Mouse (Mus musculus) gastrocnemius, adult 2 months (tissue): Measurements from ENCODE around the gene Gla. TPM values are rescaled to one million over a fixed set of nuclear protein-coding genes. Genes with fewer than 3 reads are reported as not detected.

Experiments
- DNase-seq: peaks from one replicate; pipeline ENCODE4 v3.0.0; 2022
- H3K27ac ChIP-seq: fragments of 200-600 bp; 2 replicates; pipeline ENCODE4 v1.8.1; 2022; ENCODE audit warnings: mild to moderate bottlenecking
- H3K4me3 ChIP-seq: fragments of 200-600 bp; 2 replicates; pipeline ENCODE4 v1.8.1; 2022; ENCODE audit warnings: mild to moderate bottlenecking, moderate library complexity
- CTCF ChIP-seq: fragments of 200-600 bp; IDR thresholded peaks from 2 replicates; pipeline ENCODE4 v1.8.1; 2022; ENCODE audit warnings: antibody characterized with exemption, mild to moderate bottlenecking, moderate library complexity
- intact Hi-C: fragments of 180-260 bp; cut with DNase I; formaldehyde crosslinking; loops from one replicate; pipeline ENCODE4 v1.15.1; 2025
- total RNA-seq, 2 experiments: library from RNA; stranded (reverse); gene quantifications; 2 replicates each; pipeline ENCODE4 v1.2.3; 2021

Gene Gla
- total RNA-seq, 2 experiments from 2014 or later, result 1.6 to 1.8 TPM

DNA sequence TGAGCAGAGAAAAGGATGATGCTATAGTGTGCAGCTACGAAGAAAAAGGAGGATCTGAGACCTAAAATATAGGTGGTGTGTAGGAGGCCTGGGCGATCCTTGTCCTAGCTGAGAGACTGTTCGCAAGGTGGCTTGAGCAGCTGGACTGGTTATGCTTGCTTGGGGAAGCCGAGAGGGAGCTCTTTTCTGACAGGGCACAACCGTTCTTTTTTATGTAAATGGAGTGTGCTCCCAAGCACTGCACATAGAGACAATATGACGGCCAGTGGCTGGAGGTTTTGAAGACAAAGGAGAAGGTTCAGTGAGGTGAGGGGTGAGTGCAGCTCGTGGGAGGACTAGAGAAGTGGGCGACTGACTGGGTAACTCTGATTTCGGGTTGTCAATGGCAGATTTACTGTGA, 18.8 kb upstream of the Gla start:
- DNase-seq, result no peak
- TF ChIP-seq CTCF, result no peak
- no peak overlapping the region for H3K27ac ChIP-seq
- H3K4me3 ChIP-seq, result no peak overlapping the region
- intact Hi-C loops, result no loop called here

DNA sequence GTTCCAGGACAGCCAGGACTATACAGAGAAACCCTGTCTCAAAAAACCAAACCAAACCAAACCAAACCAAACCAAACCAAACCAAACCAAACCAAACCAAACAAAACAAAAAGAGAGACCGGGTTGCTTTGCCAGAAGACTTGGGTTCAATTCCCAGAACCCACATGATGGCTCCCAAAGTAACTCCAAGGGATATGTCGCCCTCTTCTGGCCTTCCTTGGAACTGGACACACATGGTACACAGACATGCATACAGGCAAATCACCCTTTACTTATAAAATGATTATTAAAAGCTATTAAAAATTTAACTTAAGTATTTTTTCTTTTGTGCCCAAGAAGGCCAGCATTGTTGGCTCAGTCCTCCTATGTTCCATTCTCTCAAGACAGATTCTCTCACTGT, 13.4 kb upstream of the Gla start:
- TF ChIP-seq CTCF, result peak; percentile 46
- H3K4me3 ChIP-seq, result no peak overlapping the region
- no peak for DNase-seq
- H3K27ac ChIP-seq, result no peak overlapping the region
- intact Hi-C loops, result no loop called here

DNA sequence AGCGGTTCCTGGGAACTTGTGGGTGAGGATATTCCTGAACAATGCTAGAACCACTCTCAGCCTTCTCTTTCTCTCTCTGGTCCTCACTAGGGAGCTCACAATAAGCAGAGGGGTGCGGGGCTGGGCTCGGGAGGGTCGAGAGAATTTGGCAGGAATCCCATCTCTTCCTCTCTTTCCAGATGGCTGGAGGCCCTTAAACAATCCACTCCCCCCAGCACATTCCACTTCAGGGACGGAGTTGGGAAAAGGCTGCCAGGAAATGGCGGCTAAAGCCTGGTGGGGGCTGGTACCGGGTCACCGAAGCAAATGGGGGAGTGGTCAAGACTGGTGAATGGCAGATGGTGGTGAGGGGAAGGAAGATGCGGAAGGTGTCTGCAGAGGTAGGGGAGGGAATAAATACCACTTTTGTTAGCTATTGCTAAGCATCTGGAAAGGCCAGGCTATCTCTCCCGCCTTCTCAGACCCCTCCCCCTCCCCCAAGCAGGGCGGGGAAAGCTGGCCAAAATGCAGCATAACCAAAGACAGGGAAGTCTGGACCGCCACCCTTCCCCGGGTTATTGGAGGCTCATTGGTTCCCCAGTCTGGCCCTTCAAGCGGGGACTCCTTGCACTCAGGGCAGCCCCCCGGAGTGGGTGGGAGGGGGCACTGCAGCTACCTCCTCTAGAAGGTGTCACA, 11.5 kb upstream of the Gla start:
- H3K27ac ChIP-seq, result peak overlapping the region; percentile 75
- TF ChIP-seq CTCF, result no peak

DNA sequence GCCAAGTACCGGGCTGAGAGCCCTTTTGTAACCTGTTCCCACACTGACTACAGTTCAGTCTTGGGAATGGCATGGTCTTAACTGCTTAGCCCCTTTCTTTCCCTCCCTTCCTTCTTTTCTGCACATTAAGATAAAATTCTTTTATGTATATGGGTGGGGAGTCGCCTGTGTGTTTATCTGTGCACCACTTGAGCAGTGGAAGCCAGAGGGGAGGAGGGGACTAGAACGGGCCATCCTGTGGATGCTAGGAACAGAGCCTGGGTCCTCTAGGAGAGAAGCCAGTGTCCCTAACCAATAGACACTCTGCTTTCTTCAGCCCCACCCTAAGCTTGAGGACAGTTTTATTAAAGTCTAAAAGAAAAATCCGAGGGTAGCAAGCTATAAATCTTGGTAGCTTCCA, 10.1 kb upstream of the Gla start:
- DNase-seq, result no peak
- intact Hi-C loops, result no loop called here
- no peak for TF ChIP-seq CTCF
- Histone ChIP-seq H3K4me3 (no peak overlapping the region), H3K27ac (no peak overlapping the region)

More for the DNA sequence above, 11.5 kb upstream of the Gla start:
- DNase-seq, result peak; percentile 47
- peak overlapping the region; percentile 72 for H3K4me3 ChIP-seq
- intact Hi-C loops, result no loop called here

DNA sequence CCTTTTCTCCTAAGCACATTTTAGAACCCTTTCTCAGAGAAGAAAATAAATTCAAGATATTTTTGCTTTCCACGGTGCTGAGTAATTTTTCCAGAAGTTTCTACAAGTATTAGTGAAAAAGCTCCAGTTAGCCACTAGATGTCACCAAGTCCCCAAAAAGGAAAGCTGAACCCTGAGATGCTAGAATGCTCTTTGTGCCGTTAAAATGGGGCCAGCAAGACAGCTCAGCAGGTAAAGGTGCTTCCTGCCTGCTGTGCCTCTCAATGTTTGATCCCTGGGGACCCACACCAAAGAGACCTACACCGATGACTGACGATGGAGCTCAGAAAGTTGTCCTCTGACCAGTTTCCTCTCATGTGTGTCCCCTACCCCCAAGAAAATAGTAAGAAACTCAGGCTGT, 8.5 kb upstream of the Gla start:
- DNase-seq, result no peak
- Histone ChIP-seq H3K27ac (no peak overlapping the region), H3K4me3 (no peak overlapping the region)
- TF ChIP-seq CTCF, result peak; percentile 52
- intact Hi-C loops, result loop anchor here (10.0 kb wide), 1 partner anchor 305 kb away; no protein-coding TSS in a partner anchor

DNA sequence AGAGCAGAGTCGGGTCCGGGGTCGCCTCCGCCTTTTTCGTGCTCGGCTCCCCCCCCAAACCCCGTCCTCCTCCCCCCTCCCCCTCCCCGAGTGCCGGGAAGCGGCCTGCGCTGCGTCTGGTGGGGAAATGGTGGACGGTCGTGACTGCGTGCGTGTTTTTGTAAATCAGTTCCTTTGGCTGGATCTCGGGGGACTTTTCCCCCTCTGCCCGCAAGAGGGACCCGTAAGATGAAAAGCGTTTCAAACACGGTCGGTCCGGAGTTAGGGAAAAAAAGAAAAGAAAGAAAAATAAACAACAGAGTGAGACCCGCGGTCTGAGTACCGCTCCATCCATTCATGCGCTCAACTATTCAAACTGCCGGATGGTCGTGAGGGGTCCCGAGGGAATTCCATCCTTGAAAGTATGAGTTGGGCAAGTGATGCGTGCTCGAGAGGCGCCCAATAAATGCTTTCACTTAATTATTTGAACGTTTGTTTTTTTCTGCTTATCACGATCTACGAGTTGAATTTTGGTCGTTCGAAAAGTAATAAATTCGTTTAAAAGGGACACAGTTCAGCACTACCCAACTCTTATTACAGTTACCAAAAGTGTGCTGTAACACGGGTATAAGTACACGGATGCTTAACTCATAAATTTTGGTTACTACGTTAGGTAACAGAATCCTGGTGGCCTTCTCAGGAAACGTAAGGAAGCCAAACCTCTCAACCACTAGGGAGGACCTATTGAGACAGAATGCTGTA, 625 bp upstream of the Gla start:
- intact Hi-C loops, result loop anchor here (2.0 to 10.0 kb wide), 3 partner anchors 17 to 313 kb away; partner anchors contain the start of gene Rpl36a
- no peak for DNase-seq

DNA sequence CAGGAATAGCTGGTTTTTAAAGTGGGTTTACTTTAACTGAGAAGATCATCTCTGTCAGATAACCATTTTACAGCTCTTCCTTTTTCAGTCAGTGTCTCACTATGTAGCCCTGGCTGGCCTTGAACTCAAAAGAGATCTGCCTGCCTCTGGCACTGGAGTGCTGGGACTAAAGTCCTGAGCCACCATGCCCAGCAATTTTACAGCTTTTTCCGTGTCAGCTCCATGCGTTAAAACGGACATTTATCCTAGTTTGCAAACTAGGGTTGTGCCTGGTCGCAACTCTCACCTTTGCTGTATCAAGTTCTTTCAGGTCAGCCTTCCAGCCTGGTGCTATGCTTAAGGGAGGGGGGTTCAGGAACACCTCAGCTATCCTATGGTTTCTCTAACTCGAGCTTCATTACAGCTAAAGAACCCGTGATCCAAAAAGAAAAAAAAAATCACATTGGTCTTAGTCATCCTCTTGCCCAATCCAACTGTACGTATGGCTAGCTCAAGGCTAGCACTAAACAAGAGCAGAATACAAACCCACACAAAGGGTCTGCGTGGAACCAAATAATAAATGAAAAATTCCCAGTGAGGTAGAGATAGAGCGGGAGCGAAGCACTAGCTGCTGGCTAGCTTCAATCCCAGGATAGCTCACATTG, 881 bp downstream of the Gla start:
- intact Hi-C loops, result loop anchor here (2.0 to 10.0 kb wide), 3 partner anchors 15 to 315 kb away; partner anchors contain the start of gene Rpl36a
- no peak for TF ChIP-seq CTCF
- Histone ChIP-seq H3K4me3 (peak overlapping the region; percentile 75), H3K27ac (peak overlapping the region; percentile 97)
- no peak for DNase-seq

More for the DNA sequence above, 625 bp upstream of the Gla start:
- peak overlapping the region; percentile 97 for H3K27ac ChIP-seq
- TF ChIP-seq CTCF, result no peak; the same call in 1 of the 2 replicates
- H3K4me3 ChIP-seq, result peak overlapping the region; percentile 75

DNA sequence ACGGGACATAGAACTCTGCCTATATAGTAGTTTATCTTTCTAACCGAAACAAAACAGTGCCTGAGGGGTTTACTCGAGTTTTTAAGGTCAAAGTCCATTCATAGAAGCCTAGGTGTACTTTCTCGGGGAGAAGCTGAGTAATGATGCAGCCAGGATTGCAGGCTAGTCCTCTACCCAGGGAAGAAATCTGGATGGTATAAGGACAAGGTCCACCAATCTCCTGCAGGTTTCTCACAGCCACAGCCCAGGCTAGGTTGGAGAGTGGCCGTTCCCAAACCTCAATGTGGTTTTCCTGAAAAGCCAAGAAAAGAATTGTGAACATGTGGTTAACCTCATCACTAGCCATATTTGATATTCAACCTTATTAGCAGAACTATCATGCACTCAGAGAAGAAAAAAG, 11.1 kb downstream of the Gla start:
- no peak overlapping the region for H3K27ac ChIP-seq
- no peak for DNase-seq
- intact Hi-C loops, result loop anchor here (5.0 to 10.0 kb wide), 2 partner anchors 48 to 415 kb away; partner anchors contain the start of genes Timm8a1 and Zmat1
- H3K4me3 ChIP-seq, result no peak overlapping the region
- no peak for TF ChIP-seq CTCF

DNA sequence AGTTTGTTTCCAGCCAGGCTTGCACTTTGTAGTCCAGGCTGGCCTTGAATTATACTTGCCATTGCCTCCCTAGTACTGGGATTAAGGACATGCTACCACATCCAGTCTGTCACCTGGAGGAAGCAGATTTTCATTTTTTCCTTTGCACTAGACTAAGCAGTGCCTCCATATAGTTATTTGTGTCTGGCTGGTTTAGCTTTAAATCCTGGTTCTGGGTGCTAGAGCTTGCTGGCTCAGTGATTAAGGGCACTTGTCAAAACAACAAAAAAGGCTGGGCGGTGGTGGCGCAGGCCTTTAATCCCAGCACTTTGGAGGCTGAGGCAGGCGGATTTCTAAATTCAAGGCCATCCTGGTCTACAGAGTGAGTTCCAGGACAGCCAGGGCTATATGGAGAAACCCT, 11.9 kb downstream of the Gla start:
- intact Hi-C loops, result loop anchor here (5.0 to 10.0 kb wide), 2 partner anchors 47 to 416 kb away; partner anchors contain the start of genes Timm8a1 and Zmat1
- TF ChIP-seq CTCF, result no peak
- Histone ChIP-seq H3K4me3 (no peak overlapping the region), H3K27ac (no peak overlapping the region)
- no peak for DNase-seq

DNA sequence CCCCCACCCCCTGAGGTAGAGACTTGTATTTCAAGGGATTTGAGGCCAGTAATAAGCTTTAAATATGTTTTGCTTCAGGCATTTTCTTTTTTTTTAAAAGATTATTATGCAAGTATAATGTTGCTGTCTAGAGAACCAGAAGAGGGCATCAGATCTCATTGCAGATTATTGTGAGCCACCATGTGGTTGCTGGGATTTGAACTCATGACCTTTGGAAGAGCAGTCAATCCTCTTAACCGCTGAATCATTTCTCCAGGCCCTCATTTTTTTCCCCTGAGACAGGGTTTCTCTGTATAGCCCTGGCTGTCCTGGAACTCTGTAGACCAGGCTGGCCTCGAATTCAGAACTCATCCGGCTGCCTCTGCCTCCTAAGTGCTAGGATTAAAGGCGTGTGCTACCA, 12.7 kb downstream of the Gla start:
- Histone ChIP-seq H3K4me3 (no peak overlapping the region), H3K27ac (no peak overlapping the region)
- no peak for TF ChIP-seq CTCF
- no peak for DNase-seq
- intact Hi-C loops, result loop anchor here (5.0 to 10.0 kb wide), 2 partner anchors 46 to 417 kb away; partner anchors contain the start of genes Timm8a1 and Zmat1

DNA sequence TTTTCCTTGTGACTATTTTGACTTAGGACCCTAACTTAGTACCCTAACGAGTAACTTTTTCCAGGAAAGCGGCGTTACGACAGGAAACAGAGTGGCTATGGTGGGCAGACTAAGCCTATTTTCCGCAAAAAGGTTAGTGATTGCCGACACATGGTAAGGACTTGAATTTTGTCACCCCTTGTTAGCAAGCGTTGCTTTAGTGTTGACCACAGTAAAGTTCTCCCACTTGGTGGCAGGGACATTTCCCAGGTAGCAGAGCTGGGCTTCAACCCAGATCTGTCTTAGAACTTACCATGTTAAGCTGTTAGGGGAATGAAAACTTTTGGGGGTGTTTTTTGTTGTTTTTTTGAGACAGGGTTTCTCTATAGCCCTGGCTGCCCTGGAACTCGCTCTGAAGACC, 14.5 kb downstream of the Gla start:
- peak overlapping the region; percentile 75; the same call in 1 of the 2 replicates for H3K27ac ChIP-seq
- no peak for TF ChIP-seq CTCF
- peak overlapping the region; percentile 80 for H3K4me3 ChIP-seq
- no peak for DNase-seq
- intact Hi-C loops, result loop anchor here (5.0 to 10.0 kb wide), 2 partner anchors 44 to 418 kb away; partner anchors contain the start of genes Timm8a1 and Zmat1

DNA sequence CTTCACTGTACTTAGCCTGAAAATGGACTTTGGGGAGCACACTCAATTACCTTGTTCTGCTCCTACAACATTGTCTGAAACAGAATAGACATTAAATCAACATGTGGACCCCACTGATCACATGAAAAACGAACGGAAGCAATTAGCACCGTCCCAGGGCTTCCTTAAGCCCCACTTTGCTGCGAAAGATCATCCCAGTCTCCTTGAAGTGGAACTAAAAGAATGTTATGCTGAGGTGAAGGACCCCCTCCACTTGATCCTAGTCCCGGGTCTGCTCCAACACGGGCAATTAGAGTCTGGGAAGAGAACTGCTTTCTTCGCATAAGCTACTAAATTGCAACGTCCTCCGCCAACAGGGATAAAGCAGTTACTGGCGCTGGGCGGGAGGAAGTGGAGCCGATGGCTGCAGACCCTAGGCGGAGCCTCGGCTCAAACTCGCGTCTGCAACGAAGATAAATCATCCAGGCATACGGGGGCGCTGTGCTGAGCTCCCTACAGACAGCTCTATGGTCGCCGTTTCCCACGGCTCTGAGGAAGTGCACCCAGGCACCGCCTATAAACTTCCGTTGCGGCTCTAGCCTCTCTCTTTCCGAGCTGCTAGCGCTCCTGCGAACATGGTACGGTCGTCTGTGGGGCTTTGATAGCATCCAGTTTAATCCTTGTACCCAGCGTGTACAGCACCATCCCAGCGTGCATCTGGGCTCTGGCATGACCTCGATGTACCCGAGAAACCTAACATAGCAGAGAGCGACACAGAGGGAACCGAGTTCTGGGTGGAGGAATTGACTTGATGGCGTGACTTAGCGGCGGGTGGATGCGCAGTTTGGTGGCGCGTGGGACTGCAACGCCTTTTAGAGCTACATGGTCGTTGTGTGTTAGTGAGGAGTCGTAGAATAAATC, 15.6 kb downstream of the Gla start, which contains the start of gene Rpl36a:
Gene Rpl36a (plus strand): TSS at position 552 of the 900 bp plus-strand sequence.
- Histone ChIP-seq H3K4me3 (peak within 1 kb of the TSS; percentile 80), H3K27ac (peak within 1 kb of the TSS; percentile 75)
- DNase-seq, result peak; percentile 90
- intact Hi-C loops, result loop anchor here (2.0 to 10.0 kb wide), 3 partner anchors 15 to 419 kb away; partner anchors contain the start of genes Gla, Hnrnph2, Timm8a1 and Zmat1
- TF ChIP-seq CTCF, result peak; percentile 76
